Mouse (Mus musculus): ENCODE results near the gene Traf3. TPM values are rescaled to one million over a fixed set of nuclear protein-coding genes. Genes with fewer than 3 reads are reported as not detected.
A peak's percentile ranks its signal among the peaks of the same experiment; 100 is the strongest.

The Traf3 gene
- total RNA-seq, 2 experiments from 2014 or later: 17.9 to 22.5 TPM

- no peak for DNase-seq
Observed at GRCm38 (mm10) chr12:111251227-111251626, 85.1 kb downstream of the Traf3 start.

- no peak for DNase-seq
Observed at GRCm38 (mm10) chr12:111263650-111264049, 97.5 kb downstream of the Traf3 start.

DNA sequence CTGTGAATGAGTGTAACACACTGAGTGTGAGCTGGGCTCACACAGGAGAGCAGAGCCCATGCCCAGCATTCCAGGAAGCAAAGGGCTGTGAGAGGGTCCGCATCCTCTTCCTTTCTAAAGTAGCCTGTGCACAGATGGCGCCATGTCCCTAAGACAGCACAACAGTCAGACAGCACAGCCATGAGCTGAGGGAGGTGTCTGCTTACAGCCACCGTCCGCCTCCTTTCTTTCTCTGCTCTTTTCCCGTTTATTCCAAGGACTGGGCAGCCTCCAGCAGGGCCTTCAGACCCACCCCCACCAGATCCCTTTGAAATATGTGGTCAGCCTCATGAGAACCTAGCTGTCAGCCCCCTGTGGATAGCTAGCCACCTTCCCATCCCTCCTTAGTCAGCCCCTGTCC lies 99.0 kb downstream of the Traf3 start:
- no peak for DNase-seq

- no peak for DNase-seq
Observed at GRCm38 (mm10) chr12:111266592-111266991, 100.4 kb downstream of the Traf3 start.

DNA sequence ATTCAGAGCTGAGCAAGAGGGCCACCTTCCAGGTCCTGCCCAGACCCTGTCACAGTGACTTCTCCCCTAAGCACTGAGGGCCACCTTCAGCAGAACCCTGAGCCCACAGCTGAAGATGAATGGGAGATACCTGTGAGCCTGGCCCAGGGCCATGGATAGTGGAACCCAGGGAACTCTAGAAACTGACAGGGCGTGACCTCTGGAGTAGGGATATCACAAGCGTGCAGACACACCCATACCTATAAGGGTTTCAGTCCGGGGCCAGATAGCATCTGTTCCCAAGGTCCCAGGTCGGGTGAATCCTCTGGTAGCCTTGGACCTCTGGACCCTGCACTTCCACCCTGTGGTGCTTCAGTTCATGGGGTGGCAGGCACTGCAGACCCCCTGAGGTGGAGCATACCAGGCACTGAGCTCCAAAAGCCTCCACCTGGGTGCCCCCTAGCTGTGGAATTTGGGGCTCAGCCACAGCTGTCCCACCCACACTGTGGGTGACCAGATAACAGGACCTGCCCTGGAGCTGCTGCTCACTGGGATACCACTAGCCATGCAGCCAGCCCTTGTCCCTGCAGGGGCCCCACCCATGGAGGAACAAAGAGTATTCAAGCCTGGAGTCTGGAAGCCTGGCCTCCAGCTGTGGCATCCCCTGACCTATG lies 101.6 kb downstream of the Traf3 start:
- no peak for DNase-seq

GRCm38 (mm10) chr12:111270629-111271277 lies 104.6 kb downstream of the Traf3 start, which contains the start of gene Amn:
Gene Amn, plus strand, starts transcription at chr12:111271095.
- DNase-seq: no peak

DNA sequence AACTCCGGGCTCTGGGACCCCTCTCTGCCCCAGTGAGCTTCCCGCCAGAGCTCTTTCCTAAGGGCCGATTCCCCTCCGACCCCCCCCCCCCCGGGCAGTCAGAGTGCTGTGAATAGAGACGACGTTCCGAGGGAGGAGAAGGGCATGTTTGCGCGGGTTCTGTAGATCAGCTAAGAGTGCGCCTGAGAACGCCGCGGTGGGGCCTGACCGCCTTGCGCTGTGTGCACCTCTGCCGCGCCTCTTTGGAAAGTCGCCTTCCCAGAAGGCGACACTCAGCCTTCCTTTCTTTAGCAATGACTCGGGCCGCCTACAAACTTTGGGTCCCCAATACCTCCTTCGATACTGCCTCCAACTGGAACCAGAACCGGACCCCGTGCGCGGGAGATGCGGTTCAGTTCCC lies 105.2 kb downstream of the Traf3 start:
- no peak for DNase-seq

DNA sequence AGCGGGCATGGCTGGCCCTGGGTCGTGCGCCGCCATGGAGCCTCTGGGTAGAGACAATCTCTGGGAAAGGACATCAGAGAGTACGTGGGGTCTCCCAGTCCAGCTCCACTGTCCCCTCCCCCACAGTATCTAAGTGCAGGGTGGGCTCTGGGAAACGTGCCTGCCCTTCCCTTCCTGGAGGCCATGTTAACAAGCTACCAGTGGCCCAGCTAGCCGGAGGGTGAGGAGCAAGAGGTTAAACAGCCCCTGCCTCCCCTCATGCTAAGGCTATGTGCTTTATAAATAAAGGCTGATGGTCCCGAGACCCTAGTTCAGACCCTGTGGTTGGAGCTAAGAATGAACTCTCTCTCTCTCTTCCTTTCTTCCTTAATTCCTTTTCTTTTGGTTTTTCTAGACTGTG lies 105.8 kb downstream of the Traf3 start:
- no peak for DNase-seq

DNA sequence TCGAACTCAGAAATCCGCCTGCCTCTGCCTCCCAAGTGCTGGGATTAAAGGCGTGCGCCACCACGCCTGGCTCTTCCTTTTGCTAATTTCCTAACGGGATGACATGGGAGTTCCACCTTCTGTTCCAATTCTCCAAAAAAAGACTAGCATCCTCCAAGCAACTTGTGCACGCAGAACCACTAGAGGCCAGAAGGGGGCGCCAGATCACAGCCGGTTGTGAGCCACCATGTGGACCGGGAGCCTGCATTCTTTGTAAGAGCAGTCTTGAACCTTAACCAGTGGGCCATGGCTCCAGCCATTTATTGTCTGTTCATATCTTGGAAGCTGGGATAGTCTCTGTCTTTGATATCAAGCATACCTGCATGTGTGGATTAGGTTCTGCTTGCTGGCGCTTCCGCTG lies 106.2 kb downstream of the Traf3 start:
- peak; percentile 90 for DNase-seq

DNA sequence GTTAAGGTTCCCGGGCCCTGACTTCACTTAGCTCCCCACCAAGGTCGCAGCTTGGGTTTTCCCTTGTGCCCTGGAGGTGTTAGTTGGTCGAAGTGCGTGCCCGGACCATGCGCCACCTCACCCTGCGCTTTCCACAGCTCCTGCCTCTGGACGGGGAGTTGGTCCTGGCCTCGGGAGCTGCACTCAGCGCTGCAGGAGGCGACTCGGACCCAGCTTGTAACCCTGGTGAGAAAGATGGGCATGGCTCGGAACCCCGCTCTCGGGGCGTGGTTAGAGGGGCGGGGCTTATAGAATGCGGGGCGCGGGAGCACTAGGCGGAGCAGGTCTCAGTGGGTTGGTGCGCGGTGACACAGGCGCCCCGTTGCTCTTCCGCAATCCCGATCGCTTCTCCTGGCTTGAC lies 107.8 kb downstream of the Traf3 start:
- DNase-seq: no peak

DNA sequence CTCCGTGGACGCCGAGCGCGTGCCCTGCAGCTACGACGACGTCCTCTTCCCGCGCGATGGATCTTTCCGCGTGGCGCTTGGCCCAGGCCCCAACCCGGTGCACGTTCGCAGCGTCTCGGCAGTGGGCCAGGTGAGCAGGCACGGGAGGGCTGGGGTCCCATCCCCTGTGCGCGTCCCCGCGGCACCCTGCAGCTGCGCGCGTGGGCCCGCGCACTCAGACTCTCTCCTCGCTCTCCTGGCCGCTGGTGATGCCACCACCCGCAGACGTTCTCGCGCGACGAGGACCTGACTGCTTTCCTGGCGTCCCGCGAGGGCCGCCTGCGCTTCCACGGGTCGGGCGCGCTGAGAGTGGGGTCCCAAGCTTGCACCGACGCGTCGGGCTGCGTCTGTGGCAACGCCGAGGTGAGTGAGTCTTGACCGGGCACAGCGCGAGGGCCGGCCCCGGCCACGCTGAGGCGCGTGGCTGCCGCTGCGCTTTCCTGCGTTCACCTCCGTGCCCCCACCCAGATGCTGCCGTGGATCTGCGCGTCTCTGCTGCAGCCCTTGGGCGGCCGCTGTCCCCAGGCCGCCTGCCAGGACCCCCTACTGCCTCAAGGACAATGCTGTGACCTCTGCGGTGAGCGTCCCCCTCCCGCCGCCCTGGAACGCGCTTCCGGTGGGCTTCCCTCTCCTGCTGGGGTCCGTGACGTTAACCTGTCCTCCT lies 108.4 kb downstream of the Traf3 start:
- no peak for DNase-seq

DNA sequence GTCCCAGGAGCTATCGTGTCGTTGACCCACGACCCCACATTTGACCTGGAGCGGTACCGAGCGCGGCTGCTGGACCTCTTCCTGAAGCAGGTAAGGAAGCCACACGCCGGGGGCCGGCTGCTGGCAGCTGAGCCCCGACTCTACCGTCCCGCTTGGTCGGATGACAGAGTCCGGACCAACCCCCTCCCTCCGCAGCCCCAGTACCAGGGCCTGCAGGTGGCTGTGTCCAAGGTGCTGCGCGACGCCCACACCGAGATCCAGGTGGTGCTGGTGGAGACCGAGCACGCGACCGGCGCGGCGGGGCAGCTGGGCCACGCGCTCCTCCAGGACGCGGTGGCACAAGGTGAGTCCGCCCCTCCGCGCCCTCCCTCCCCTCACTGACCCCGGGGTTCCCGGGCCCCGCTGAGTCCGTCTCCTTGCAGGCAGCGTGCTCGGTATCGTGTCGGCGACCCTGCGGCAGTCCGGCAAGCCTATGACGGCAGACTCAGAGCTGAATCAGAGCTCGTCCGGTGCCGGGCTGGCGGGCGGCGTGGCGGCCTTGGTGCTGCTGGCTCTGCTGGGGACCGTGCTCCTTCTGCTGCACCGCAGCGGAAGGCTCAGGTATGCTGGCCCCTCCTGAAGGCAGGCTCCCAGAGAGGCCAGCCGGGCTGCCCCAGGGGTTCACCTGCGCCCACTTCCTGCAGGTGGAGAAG lies 109.1 kb downstream of the Traf3 start:
- peak; percentile 77 for DNase-seq

- DNase-seq: no peak
Observed at GRCm38 (mm10) chr12:111276371-111276770, 110.2 kb downstream of the Traf3 start.

GRCm38 (mm10) chr12:111283573-111283972 lies 117.4 kb downstream of the Traf3 start:
- DNase-seq: no peak

DNA sequence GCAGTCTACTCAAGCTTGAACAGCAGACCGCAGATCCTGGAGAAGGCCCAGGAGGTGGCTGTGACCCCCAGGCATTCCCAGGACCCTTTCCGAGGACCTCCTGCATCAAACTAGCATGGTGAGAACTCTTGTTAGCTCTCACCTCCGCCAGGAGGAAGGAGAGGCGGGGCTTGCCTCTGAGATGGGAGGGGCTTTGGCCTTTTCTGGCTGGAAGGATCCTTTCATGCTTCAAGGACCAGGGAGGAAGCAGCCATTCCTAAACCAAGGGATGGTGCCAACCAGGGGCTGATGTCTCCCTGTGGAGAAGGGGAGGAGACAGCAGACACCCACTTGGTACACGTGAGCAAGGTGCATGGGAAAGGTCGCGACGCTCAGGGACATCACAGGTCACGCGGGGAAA lies 118.4 kb downstream of the Traf3 start:
- no peak for DNase-seq

DNA sequence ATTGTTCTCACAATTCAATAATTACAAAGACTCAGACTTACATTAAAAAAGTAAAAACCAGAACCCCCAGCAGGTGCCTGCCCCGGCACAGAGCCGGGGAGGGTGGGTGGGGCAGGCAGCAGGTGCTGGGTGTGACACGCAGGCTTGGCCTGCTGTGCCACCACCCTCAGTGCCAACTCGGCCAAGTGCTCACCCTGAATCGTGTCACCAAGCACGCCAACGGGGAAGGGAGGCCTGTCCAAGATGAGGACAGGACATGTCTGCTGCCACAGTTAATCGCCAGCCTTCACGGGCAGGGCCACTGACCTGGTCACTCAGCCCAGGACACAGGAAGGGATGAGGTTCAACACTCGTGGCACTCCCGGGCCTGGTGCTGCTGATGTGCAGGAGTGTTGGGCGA lies 126.9 kb downstream of the Traf3 start:
- no peak for DNase-seq

DNA sequence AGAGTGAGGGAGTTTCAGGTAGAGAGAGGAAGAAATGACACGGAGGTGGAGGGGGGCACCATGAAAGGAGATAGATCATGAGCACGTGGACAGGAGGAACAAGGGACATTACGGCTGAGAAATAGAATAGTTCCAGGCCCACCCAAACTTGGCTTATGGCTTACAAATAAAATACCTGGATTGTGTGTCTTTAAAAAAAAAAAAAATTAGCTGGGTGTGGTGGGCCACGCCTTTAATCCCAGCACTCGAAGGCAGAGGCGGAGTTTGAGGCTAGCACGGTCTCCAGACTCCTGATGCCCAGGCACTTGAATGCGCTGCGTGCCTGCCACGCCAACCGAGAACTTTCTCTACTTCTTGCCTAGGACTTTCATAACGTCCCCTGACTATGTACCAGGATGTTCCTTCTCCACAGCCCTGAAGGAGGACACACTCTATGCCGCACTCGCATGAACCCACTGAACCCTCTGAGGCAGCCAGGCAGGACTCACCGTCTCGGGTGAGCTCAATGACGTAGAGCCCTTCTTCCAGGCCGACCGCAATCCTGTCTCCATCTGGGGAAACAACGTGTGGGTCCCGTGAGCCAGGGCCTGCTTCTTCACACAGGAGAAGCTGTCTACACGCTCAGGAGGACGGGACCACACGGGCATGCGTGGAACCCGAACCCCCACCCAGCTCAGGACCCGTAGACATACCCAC lies 135.3 kb downstream of the Traf3 start:
- DNase-seq: no peak

- no peak for DNase-seq
Observed at GRCm38 (mm10) chr12:111302018-111302345, 135.8 kb downstream of the Traf3 start.

- DNase-seq: no peak
Observed at GRCm38 (mm10) chr12:111303702-111304337, 137.7 kb downstream of the Traf3 start.

DNA sequence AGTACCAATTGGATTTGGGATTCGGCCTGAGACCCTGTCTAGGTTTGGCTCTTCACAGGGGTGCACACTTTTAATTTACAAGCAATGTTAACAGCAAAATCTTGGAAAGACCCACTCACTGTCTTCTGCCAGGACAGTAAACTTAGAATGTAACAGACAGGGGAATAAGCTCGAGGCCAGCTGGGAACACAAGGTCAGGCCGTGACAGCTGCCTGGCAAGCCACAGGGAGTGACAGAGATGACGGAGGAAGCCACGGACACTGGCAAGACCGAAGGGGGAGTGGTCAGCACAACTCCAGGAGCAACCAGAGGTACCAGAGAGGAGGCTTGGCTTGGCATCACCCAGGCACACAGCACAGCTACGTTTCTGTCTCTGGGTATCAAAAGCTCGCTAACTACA lies 140.7 kb downstream of the Traf3 start:
- DNase-seq: peak; percentile 83

DNA sequence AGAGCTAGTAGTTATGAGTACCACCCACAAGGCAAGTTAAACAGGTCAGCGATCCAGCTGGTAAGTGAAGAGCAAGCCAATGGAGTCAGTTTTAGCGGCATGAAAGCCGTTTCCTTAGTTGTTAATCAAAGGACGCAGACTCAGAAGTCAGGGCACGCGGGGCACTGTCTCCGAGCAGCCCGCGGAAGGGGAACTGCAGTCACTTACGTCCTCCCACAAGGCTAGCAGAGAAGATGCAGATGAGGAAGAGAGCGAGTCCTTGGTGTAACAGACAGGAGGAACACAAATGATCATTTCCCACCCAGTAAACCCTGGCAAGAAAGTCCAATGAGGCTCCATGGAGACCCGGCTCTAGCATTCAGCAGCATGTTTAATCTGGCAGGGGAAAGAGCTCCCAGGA lies 143.1 kb downstream of the Traf3 start:
- DNase-seq: no peak

GRCm38 (mm10) chr12:111309931-111310330 lies 143.8 kb downstream of the Traf3 start:
- no peak for DNase-seq
